Mouse (Mus musculus): ENCODE data around the gene Six4. TPM values are rescaled to one million over a fixed set of nuclear protein-coding genes. Genes with fewer than 3 reads are reported as not detected.
"Not testable (repeated sequence)": the region's sequence is repeated elsewhere in the genome, so short reads cannot be mapped to it uniquely, and the experiment has no call there.

Gene Six4
- polyA plus RNA-seq, 1 experiment, result 0.30 TPM

DNA sequence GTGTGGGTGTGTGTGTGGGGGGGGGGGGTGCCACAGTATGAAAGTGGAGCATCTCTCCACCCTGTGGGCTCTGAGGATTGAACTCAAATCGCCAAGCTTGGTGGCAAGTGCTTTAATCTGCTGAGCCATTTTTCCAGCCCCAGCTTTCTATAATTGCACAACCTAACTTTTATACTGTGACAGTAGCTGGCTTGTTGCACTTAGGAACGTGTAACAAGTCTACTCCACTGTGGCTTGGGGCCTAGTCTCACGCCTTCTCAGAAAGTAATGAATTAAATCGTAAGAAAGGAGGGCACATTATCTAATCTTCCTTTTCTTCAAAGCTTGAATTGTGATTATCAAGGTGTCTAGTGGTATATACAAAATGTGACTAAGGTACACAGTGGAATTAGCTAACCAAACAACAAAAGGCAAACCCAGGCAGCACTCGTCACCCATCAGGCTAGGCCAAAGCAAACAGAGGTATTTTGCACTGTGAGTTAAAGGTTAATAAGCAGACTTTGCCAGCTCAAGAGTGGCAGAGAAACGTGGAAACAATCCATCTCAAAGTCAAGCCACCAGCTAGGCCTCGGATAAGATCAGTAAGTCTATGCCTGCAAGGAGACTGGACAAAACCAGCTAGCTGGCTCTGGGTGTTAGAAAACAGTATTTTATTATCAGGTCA lies 22.5 kb downstream of the Six4 start:
- H3K4me1 ChIP-seq, result peaks cover 32% of the 10 kb centered on the region
- H3K4me3 ChIP-seq (replicated peaks), result no peak overlapping the region
- TF ChIP-seq GATA1 (IDR thresholded peaks at IDR 0.05; ENCODE audit: borderline replicate concordance, low read length), result no peak
- no peak for TF ChIP-seq FLI1 (IDR thresholded peaks at IDR 0.05; ENCODE audit: low read length)
- H3K36me3 ChIP-seq (replicated peaks; ENCODE audit: low read length), result no peaks in the 10 kb centered on the region
- no peaks in the 10 kb centered on the region for H3K9me3 ChIP-seq
- H3K27me3 ChIP-seq (replicated peaks), result no peaks in the 10 kb centered on the region

DNA sequence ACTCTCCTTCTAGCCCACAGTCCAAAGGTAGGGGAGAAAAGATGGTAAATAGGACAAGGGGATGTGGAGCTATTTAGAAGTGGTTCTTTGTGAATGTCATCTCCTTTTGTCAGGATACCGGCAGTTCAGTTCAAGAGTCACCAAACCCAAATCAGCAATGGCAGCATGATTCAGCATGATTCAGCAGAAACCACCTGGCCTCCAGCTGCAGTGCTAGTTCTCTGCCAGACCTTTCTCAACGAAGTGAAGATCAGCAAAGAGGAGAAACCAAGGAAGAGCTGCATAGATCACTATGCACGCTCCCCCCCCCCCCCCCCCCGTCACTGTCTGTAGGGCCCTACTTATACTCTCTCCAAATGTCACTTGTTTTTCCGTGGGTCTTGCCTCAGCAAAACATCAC lies 24.3 kb downstream of the Six4 start:
- peaks cover 32% of the 10 kb centered on the region for H3K4me1 ChIP-seq
- H3K9me3 ChIP-seq, result no peaks in the 10 kb centered on the region
- TF ChIP-seq GATA1 (IDR thresholded peaks at IDR 0.05; ENCODE audit: borderline replicate concordance, low read length) (no peak), FLI1 (IDR thresholded peaks at IDR 0.05; ENCODE audit: low read length) (no peak)
- no peaks in the 10 kb centered on the region for H3K36me3 ChIP-seq (replicated peaks; ENCODE audit: low read length)
- no peaks in the 10 kb centered on the region for H3K27me3 ChIP-seq (replicated peaks)
- peak overlapping the region; percentile 64 for H3K4me3 ChIP-seq (replicated peaks)

DNA sequence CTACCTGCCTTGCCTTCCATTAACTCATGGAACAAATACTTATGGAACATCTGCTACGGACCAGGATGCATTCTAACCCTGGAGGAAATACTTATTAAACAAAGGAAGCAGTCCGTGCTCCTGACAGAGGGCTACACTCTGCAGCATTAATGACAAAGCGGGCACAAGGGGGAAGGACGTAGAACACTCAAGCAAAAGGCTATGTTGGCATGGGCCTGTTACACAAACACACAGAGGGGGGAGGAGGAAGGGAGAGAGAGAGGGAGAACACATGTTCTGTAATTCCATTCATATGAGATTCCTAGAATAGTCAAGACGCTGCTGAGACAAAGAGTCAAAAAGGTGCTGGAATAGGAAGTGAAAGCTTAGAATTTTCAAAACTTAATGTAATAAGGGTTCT lies 24.8 kb downstream of the Six4 start:
- Histone ChIP-seq H3K4me1 (peaks cover 32% of the 10 kb centered on the region), H3K4me3 (replicated peaks) (peak overlapping the region; percentile 64)

DNA sequence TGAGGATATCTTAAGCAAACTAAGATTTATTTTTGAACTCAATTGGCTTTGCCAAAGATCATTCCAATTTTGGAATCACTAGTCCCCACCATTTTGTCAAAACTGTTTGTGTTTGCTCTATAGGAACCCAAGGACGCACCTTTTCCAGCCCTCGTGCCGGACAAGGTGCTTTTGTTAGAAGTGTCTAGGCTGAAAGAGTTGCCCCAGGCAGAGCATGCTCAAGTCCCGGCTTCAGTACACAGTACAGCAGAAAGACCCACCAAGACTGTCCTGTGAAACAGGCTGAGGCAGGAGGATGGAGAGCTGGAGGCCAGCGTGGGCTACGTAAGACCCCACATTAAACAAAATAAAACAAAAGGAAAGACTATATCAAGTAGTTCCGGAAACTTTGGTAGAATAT lies 26.2 kb downstream of the Six4 start:
- no peak overlapping the region for H3K4me3 ChIP-seq (replicated peaks)
- H3K9me3 ChIP-seq, result no peaks in the 10 kb centered on the region
- no peaks in the 10 kb centered on the region for H3K36me3 ChIP-seq (replicated peaks; ENCODE audit: low read length)
- no peaks in the 10 kb centered on the region for H3K27me3 ChIP-seq (replicated peaks)
- H3K4me1 ChIP-seq, result peaks cover 29% of the 10 kb centered on the region
- TF ChIP-seq GATA1 (IDR thresholded peaks at IDR 0.05; ENCODE audit: borderline replicate concordance, low read length) (no peak), FLI1 (IDR thresholded peaks at IDR 0.05; ENCODE audit: low read length) (no peak)

More for the DNA sequence above, 24.8 kb downstream of the Six4 start:
- Histone ChIP-seq H3K36me3 (replicated peaks; ENCODE audit: low read length) (no peaks in the 10 kb centered on the region), H3K27me3 (replicated peaks) (no peaks in the 10 kb centered on the region), H3K9me3 (no peaks in the 10 kb centered on the region)
- TF ChIP-seq FLI1 (IDR thresholded peaks at IDR 0.05; ENCODE audit: low read length) (no peak), GATA1 (IDR thresholded peaks at IDR 0.05; ENCODE audit: borderline replicate concordance, low read length) (no peak)

DNA sequence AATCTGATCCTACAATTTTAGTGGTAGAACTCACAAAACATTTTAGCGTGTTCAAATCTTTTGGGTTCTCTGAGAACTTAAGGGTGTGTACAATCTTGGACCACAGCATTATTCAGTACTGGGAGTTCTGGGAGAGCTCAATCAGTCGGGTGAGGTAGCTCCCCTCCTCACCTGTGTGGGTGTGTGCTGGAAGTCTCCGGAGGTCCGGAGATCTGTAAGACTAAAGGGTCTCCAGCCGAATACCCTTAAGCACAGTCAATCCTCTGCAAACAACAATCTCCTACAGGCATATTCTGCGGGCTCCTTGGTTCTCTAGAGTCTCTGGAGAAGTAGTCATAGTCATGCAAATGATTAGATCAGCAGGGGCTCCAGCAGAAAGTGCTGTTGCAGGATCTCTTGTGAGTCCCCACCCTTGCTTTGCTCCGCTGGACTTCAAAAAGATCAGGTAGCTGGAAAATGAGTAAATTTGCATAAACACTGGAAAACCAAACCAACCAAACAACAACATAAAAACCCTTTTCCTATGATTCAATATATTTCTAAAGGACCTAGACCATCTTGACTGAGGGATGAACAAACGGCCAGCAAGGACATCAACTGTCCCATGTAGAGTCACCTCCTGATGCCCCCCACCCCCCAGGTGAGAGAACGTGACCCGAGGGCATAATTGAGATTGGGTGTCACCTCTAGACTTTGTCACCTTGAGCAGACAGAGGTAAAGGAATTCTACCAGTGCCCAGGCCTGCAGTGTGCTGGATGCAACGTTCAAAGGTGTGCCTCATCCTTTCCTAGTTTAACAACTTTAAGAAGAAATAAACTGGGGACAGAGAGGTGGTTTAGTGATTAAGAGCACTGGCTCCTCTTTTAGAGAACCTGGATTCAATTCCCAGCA lies 27.3 kb downstream of the Six4 start:
- H3K9me3 ChIP-seq, result no peaks in the 10 kb centered on the region
- peaks cover 27% of the 10 kb centered on the region for H3K4me1 ChIP-seq
- no peaks in the 10 kb centered on the region for H3K27me3 ChIP-seq (replicated peaks)
- TF ChIP-seq FLI1 (IDR thresholded peaks at IDR 0.05; ENCODE audit: low read length), result no peak
- TF ChIP-seq GATA1 (IDR thresholded peaks at IDR 0.05; ENCODE audit: borderline replicate concordance, low read length), result no peak
- no peaks in the 10 kb centered on the region for H3K36me3 ChIP-seq (replicated peaks; ENCODE audit: low read length)
- H3K4me3 ChIP-seq (replicated peaks), result no peak overlapping the region

DNA sequence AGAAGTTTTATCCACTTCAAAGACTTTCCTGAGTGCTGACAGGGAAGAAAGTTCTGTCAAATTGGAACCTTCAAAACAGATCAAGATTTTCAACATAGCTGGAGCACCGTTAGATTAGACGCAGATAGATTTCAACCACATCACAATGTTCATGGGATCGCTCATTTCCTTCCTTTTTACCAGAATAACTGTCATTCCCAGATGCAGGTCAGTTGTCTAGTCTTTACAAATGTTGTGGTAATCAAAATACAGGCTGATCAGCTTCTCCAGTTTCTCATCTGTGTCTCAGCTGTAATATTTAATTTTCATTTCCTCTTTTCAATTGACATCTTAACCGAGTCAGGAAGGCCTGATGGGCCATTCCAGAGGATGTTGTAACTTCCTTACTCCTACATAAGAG lies 29.5 kb downstream of the Six4 start:
- H3K4me1 ChIP-seq, result peaks cover 19% of the 10 kb centered on the region
- no peak for TF ChIP-seq FLI1 (IDR thresholded peaks at IDR 0.05; ENCODE audit: low read length)
- no peak for TF ChIP-seq GATA1 (IDR thresholded peaks at IDR 0.05; ENCODE audit: borderline replicate concordance, low read length)
- no peaks in the 10 kb centered on the region for H3K9me3 ChIP-seq
- H3K36me3 ChIP-seq (replicated peaks; ENCODE audit: low read length), result no peaks in the 10 kb centered on the region
- no peak overlapping the region for H3K4me3 ChIP-seq (replicated peaks)
- no peaks in the 10 kb centered on the region for H3K27me3 ChIP-seq (replicated peaks)

DNA sequence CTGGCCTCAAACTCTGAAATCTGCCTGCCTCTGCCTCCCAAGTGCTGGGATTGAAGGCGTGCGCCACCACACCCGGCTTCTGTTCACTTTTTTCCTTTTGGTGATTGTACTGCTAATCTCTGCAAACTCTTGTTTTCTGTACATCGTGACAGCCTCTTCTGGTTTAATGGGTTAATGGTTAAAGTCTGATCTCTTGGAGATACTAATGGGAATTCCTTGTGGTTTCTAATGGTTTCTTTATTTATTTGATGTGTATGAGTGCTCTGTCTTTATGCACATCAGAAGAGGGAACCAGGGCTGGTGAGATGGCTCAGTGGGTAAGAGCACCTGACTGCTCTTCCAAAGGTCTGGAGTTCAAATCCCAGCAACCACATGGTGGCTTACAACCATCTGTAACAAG lies 31.4 kb downstream of the Six4 start:
- not testable (repeated sequence) for H3K27me3 ChIP-seq (replicated peaks); H3K4me3 ChIP-seq (replicated peaks); H3K36me3 ChIP-seq (replicated peaks; ENCODE audit: low read length); H3K4me1 ChIP-seq; H3K9me3 ChIP-seq

DNA sequence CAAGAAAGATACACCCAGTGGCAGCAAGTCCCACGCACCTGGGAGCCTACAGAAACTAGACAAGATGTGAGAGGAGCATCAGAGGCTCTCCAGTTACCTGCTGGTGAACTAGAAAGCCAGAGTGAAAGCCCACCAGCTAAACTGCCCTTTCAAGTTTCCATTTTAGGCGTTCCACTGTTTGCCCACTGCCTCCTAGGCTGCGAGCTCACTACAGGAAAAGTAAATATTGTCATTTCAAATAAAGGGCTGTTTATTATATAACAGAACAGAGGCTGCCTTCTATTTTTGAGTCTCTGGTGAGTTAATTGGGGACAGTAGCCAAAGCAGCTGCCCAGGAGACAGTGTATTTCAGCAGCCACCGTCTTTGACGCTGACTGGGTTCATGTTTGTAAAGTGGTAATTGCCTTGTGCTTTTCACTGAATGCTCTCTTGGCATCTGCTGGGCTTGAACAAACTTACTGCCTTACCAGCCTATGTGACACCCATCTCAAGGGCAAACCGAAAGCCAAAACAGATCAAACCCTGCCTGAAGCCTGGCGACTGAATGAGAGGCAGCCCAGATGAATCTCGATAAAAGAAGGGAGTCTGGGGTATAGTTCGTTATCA lies 52.3 kb downstream of the Six4 start:
- no peaks in the 10 kb centered on the region for H3K9me3 ChIP-seq
- H3K4me3 ChIP-seq (replicated peaks), result no peak overlapping the region
- H3K27me3 ChIP-seq (replicated peaks), result peaks cover 26% of the 10 kb centered on the region
- H3K36me3 ChIP-seq (replicated peaks; ENCODE audit: low read length), result no peaks in the 10 kb centered on the region
- peaks cover 11% of the 10 kb centered on the region for H3K4me1 ChIP-seq
- TF ChIP-seq FLI1 (IDR thresholded peaks at IDR 0.05; ENCODE audit: low read length) (no peak), GATA1 (IDR thresholded peaks at IDR 0.05; ENCODE audit: borderline replicate concordance, low read length) (no peak)

DNA sequence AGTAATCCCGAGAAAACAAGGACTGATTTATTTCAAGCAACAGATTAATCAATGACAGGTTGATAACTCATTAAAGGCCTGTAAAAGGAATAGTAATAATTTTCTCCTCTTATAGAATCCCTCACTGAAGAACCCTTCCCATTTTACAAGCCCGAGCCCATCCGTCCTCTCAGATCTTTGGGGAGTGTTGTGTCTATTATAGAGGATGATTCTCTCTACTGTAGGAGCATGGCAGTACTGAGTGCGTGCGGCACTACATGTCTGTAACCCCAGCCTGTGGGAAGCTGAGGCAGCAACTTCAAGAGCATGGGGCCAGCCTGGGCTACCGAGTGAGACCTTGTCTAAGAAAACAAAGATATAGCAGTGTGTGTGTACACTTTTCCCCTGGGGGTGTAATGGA lies 55.8 kb downstream of the Six4 start:
- peaks cover 36% of the 10 kb centered on the region for H3K4me1 ChIP-seq
- no peak overlapping the region for H3K4me3 ChIP-seq (replicated peaks)
- H3K9me3 ChIP-seq, result no peaks in the 10 kb centered on the region
- H3K27me3 ChIP-seq (replicated peaks), result peaks cover 49% of the 10 kb centered on the region
- TF ChIP-seq FLI1 (IDR thresholded peaks at IDR 0.05; ENCODE audit: low read length) (no peak), GATA1 (IDR thresholded peaks at IDR 0.05; ENCODE audit: borderline replicate concordance, low read length) (no peak)
- H3K36me3 ChIP-seq (replicated peaks; ENCODE audit: low read length), result no peaks in the 10 kb centered on the region

DNA sequence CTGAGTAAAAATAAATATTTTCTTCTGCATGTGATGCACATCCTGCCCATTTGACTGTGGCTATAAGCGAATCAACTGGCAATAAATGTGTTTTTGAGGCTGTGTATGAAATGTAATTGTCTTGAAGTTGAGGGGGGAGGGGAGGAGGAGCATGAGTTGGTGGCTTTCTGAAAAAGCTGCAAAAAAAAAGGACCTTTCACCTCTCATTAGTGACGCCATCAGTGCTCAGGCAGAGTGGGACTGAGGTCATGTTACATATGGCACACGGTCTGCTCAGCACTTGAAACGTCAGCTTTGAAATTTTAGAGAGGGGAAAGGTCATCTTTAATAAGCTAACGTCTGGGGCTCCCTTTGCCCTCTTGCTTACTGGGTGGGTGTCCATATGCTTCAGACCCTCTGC lies 57.8 kb downstream of the Six4 start:
- no peaks in the 10 kb centered on the region for H3K36me3 ChIP-seq (replicated peaks; ENCODE audit: low read length)
- H3K9me3 ChIP-seq, result no peaks in the 10 kb centered on the region
- peaks cover 44% of the 10 kb centered on the region for H3K4me1 ChIP-seq
- H3K27me3 ChIP-seq (replicated peaks), result peaks cover 59% of the 10 kb centered on the region
- H3K4me3 ChIP-seq (replicated peaks), result no peak overlapping the region
- TF ChIP-seq GATA1 (IDR thresholded peaks at IDR 0.05; ENCODE audit: borderline replicate concordance, low read length) (no peak), FLI1 (IDR thresholded peaks at IDR 0.05; ENCODE audit: low read length) (no peak)
